Mouse (Mus musculus) right cerebral cortex, postnatal 14 days (tissue): ENCODE measurements around the gene Fam117a.
"Not testable (repeated sequence)": the region's sequence is repeated elsewhere in the genome, so short reads cannot be mapped to it uniquely, and the experiment has no call there.

ENCODE experiments used
- DNase-seq: peaks from one replicate; pipeline ENCODE4 v3.0.0; 2022

The Fam117a gene

DNA sequence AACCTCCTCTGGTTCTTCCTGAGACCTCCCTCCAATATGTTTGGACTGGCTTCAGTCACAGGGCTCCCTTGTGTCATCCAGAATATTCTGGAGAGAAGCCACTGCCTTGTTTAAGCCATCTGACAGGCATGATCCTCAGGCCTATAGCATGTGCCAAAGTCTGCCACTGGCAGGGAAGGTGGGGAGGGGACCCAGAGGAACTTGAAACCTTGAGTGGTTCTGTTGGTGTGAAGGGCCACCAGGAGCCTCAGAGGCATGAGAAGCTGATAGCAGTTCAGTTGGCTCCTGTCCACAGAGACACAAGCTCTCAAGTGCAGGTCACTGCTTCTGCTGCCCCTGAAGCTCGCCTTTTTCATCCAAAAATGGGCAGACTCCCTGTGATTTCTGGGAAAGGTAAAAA, 59.7 kb downstream of the Fam117a start:
- no peak for DNase-seq

DNA sequence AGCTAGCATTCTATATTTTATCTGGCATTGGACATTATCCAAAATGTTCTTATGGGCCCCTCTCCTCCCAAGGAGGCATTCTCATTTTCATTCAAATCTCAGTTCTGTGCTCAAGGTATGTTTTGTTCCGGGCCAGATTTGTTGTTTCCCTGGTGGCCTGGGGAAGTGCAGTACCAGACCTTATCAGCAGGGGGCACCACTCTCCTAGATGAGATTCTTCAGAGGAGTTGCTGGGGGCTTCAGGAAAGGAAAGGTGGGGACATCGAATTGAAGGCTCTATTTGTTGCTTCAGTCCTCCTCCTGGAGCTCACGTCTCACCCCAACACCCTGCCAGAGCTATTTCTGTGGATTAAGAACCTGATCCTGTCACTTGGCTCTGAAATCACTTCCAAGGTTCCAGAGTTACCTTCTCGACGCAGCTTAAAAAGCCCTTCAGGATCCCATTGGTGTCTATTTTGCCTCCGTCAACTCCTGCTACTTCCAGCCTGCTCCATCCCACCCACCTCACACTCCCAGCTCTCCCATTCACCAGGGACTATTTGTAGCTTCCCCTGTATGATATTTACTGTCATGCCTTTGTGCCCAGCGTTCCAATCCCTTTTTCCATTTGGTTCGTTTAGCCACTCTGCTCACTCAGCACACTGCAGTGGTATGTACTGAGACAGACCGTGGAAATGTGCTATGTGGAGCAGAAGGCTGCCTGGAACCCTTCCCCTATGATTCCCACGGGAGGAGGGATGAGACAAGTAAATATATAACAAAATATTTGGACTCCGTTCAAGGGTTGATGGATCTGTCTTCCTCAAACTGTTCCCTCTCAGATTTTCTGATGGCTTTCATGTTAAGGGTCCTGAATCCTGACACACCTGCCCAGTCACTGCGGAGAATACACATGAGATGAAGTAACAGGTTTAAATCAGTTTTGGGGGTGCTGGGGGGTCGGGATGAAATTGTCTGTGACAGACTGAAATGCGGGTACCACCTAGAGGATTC, 61.3 kb downstream of the Fam117a start:
- peak; percentile 84 for DNase-seq

DNA sequence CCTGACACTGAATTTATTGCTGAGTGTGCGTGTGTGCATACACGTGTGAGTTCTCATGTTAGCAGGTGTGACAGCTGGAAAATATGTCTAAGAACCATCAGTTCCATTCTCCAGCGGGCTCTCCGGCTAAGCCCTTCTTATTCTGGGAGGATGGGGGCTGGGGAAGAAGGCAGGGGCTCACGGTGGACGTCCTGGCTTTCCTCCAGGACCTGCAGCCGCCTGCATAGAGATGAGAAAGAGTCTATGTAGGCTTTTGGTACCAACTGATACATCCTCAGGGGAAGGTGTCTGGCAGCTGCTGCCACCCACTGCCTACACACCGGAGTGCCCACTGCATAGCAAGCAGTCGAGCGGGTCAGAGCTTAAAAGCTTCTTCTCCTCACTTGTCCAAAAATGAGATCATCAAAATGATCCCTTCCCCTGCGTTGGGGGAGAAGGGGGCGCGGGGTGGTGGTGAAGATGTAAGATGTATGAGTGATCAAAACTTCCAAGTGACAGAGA, 62.8 kb downstream of the Fam117a start:
- no peak for DNase-seq

DNA sequence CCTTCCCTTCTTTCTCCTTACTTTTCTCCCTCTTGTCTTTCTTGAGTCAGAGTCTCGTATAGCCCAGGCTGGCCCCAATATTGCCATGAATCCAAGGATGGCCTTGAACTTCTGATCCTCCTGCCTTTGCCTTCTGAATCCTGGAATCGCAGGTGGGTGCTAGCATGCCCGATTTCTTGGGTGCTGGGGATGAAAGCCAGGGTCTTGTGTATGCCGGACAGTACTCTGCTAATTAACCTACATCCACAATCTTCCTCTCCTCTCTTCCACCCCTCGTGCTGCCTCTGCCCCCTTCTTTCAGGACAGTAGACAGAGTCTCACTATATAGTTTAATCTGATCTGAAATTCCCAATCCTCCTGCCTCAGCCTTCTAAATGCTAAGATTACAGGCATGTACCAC, 64.8 kb downstream of the Fam117a start:
- no peak for DNase-seq

DNA sequence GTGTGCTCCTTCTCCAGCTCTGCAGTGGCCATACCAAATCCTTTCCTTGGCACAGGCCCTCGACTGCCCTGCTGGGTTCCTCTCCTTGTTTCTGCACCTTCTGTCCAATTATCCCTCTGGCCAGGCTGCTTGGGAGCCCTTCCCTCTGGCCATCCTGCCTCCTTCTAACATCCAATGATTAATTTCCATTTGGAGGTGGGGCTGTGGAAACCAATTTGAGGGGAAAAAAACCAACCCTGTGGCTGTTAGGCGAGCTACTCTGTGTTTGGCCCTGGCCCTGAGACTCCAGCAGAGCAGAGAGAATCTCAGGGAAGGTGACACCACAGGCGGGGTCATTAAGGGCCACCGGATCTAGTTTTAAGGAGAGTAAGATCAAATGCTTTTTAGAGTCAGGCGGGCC, 65.4 kb downstream of the Fam117a start:
- DNase-seq, result no peak

DNA sequence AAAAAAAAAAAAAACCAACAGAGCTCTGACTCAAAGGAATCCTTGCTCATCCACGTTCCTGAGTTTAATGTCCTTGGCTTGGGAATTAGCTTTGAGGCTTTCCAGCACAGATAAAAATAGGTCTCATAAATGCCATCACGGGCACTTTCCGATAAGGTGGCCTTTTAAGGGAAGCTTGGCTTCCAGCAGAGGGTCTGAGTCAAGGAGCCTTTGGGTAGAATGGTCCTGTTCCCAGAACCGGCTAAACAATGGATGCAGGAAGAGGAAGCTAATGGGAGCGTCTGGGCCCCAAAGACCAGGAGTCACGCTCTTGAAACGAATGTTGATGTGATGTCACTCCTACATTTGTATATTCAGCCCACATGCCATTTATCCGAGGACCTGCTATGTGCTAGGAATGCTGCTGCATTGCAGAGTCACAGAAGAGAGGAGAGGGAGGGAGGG, 65.9 kb downstream of the Fam117a start:
- no peak for DNase-seq

DNA sequence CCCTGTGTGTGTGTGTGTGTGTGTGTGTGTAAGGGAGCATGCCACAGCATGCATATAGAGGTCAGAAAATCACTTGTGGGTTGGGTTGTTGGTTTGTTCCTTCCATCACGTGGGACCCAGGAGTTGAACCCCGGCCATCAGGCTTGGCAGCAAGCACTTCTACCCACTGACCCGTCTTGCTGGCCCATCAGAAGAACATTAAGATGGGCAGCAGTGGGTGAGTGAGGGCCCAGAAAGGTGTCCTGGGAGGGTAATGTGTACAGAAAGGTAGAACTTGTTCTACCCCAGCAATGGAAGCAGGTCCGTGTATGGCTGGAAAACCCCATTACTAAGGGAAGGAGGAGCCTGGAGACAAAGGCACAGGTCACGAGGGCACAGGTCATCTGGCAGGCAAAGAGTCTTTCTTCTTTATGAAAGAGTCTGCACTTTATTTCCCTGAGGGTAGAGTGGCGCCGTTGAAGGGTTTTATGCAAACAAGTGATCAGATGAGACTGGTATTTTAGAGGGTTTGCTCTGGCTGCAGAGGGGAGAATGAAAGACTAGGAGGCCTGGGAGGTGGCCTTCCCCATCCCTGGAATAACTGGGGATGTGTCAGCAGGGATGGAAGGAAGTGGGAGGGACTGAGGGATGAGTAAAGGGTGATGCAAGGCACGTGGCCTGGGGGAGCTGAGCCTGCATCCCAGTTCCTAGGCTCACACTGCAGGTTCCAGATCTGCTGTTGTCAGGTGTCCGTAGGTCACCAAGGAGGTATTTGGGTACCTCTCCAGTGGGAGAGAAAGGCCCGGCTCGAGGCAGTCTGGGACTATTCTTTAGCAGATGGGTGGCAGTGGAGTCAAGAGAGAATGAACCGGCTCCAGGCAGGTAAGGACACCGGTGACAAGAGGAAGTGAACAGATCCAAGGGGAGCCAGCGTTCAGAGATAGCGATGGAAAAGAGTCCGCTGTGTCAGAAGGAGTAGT, 66.8 kb downstream of the Fam117a start:
- DNase-seq, result no peak

DNA sequence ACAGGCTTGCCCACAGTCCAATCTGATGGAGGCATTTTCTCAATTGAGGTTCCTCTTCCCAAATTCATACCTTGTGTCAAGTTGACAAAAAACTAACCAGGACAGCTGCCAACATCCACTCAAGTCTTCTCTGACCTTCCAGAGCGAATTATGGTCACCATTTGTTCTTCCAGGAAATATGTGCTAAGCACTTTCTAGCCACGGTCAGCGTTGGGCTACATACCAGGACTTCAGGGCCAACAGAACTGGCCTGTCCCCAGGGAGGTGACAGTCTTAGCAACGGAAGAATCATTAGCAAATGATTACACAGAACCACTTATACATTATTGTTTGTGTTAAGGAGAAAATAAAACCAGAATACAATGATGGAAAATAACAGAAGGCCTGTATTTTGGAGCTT, 69.0 kb downstream of the Fam117a start:
- DNase-seq, result no peak

DNA sequence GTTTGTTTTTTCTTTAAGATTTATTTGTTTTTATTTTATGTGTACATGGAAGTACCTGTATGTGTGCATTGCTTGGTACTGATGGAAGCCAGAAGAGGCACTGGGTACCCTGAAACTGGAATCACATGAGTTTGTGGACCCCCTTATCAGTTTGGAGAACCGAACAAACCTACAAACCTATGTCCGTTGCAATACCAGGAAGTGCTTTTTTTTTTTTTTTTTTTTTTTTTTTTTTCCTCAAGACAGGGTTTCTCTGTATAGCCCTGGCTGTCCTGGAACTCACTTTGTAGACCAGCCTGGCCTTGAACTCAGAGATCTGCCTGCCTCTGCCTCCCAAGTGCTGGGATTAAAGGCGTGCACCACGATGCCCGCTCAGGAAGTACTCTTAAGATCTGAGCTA, 69.6 kb downstream of the Fam117a start:
- not testable (repeated sequence) for DNase-seq

DNA sequence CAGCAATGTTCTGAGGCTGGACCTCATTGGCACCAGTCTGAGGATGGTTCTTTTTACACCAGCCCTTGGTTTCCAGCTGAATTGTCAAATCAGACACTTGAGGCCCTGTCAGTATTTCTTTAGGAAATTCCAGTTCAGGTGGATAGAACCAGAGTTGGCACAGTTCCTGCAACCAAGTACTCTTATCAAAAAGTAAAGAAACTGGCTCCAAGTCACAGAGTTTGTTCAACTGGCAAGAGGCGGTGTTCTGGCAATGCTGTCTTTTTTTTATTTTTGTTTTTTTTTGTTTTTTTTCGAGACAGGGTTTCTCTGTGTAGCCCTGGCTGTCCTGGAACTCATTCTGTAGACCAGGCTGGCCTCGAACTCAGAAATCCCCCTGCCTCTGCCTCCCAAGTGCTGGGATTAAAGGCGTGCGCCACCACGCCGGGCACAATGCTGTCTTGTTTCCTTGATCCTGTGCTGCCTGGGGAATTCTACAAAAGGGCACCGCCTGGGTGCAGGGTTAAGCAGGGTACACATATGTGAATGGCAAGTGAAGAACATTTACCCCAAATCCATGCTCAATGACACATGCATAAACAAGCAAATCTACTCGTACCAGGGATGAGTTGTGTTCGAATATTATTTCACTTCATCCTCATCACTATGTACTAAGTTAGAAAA, 72.8 kb downstream of the Fam117a start:
- DNase-seq, result no peak

DNA sequence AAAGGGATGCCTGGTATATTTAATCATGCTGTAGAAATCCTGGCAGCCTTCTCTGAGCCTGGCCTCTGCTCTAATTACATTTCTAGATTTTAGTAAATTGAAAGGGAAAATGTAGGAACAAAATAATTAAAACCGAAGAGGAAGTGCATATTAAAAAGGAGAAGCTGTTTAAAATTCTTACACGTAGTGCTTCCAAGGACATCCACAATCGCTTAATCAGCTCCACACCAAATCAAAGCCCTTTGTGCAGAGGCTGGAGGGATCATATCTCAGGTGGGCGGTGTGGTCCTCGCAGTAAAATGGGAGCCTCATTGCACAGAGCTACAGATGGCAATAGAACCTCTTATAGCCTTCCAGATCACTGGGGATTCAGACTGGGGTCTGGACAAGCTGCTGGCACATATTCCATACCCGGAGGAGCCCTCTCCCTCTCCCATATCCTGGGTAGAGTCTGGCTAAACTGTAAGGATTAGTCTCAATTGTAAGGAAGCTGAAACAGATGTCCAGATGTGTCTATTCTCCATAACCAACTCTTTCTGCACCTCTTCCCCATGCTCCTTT, 74.7 kb downstream of the Fam117a start:
- no peak for DNase-seq

DNA sequence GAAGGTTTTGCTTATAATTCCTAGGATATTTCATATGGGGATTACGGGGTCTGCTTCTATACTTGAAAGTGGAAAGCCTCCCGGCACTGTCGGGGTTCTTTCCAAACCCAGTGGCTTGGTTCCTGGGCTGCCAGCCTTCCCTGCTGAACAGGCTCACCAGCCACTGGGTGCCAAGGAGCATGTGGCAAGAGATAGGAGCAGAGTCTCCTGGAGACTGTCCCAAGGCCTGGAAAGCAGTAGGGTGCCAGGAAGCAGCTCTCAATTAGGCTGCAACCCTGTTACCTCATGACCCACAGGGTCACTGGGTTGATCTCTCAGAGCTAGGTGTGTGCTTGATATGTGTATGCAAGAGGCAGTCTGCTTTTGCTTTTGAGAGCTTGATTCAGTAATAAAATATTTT, 75.8 kb downstream of the Fam117a start:
- no peak for DNase-seq

DNA sequence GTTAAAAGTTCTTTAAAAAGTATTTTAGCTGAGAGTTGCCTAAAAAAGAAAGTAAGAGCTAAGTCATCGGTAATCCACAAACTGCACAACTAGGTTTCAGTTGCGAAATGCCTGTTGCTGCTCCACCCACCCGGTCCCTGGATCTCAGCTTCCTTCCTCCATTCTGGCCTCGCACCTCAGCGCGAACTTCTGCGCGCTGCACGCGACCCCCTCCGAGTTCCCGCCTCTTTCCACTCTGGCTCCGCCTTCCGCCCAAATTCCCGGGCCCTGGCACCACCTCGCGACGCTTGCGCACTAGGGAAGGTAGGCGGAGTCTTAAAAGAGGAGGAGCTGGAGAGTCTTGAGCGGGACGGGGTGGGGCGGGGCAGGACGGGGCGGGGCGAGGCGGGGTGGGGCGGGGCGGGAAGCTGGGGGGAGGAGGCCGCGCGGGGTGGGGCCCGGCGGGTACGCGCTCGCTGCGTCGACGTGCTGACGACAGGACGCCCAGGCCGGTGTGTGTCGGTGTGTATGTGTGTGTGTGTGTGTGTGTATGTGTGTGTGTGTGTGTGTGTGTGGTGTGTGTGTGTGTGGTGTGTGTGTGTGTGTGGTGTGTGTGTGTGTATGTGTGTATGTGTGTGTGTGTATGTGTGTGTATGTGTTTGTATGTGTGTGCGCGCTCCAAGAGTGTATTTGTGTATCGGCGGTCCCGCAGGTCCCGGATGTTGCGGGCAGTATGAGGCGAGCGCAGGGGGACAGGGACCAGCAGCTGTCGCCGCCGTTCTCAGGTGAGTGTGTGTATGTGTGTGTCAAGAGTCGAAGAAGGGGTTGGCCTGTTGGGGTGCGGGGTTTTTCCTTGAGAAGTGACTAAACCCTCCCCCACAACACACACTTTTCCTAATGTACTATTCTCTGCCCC, 77.1 kb downstream of the Fam117a start, which contains the start of gene Spop:
TSS of gene Spop (plus strand) at position 440 of the 895 bp plus-strand sequence.
- peak; percentile 85 for DNase-seq

DNA sequence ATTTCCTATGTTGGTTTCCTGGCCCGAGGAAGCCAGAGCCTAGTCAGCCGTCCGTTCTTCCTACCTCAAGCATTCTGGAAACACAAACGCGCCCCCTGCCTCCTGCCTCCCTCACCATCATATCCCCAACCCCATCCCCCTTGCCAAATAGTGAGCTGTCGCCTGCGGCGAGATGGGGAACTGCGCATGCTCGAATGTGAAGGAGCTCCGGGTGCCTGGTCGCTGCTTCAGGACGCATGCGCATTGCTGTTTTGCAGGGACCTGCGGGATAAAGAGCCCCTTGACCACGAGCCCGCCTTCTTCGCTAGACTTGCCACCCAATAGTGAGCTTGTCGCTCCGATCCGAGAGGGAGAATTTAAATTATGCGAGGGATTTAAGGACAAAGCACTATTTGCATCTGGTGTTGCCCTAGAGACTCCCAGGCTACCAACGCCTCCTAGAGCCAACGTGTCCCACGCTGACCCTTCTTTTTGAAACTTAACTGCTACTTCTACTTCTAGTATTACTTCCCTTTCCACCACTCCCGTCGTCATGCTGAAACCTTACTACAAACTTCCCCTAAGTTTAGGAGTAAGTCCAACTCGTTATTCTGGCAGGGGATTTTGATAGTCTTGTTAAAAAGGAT, 77.8 kb downstream of the Fam117a start:
- DNase-seq, result peak; percentile 97

DNA sequence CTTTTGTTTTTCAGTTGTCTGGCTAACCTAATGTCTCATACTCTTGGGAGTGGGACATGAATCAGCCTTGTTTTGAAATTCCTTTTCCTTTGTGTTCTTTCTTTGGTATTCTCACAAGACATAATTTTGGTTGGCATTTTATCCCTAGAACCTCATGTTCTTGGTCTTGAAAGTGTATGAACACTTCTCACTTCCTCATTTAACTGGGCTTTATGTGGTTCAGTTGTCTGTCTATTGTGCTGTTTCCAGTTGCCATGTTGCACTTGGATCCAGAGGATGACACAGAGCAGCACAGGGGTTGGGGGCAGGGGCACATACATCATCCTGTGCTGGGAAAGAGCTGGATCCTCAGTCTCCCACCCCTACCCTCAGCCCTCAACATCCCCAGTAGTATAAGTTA, 79.1 kb downstream of the Fam117a start:
- no peak for DNase-seq

DNA sequence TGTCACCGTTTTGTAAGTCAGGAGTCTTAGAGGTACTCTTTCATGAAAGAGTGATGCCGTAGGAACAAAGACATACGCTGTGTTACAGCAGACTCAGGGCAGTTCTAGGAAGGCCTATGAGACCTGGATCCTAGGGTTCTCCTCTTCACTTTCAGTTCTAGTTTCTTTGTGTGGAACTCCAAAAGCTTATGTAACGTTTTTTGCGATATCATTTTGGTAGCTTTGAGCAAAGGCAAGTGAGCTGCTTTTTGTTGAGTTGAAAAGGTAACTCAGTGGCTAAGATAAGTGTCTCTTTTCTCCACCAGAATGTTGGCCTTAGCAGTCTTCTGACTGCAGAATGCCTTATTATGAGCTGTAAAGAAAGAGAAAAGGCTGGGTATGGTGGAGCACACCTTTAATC, 80.5 kb downstream of the Fam117a start:
- DNase-seq, result no peak

DNA sequence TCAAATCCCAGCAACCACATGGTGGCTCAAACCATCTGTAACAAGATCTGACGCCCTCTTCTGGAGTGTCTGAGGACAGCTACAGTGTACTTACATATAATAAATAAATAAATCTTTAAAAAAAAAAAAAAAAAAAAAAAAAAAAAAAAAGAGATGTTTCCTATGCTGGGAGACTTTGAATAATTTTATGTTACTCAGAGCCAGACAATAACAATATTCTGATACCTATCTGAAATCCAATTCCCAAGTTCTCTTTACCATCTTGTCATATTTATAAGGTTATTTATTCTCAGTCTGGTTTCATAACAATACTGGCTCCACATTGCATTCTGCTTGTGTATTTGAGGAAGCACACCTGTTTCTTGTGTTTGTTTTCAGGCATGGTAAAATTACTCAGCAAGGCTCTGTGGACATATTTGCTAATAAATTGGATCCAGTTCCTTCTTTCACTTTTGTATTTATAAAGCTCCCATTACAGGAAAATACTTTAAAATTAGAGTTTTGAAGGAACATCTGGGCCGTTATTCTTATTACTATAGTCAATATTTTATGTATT, 84.1 kb downstream of the Fam117a start:
- no peak for DNase-seq

DNA sequence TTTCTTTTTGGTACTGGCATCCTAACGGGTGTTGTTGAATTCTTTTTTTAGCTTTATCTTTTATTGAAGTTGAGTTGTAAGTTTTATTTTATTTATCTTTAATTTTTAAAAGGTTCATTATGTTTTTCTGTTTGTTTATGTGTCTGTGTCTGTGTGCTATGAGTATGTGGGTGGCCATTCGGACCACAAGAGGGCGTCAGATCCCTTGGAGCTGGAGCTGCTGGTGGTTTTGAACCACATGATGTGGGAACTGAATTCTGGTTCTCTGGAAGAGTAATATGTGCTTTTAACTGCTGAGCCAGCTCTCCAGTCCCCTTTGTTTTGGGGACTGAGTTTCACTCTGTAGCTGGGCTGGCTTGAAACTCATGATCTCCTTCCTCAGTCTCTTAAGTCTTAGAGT, 86.7 kb downstream of the Fam117a start:
- DNase-seq, result no peak

DNA sequence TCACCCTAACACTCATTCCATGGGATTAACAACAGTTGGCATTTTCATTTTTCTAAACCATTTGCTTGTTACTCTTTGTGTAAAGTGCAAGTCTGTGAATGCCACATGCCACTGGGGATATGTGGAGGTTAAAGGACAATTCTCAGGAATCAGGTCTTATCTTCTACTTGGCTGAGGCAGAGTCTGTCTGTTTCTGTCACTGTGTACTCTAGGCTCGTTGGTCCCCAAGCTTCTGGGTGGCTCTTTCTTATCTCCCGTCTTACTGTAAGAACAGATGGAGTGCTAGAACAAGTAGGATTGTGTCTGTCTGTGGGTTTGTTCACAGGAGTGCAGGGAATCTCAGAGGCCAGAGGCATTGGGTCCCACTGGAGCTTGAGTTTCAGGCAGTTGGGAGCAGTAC, 94.5 kb downstream of the Fam117a start:
- DNase-seq, result no peak
